Mouse (Mus musculus): ENCODE results near the gene Rbm33.

GRCm38 (mm10) chr5:28333731-28334130 lies 16.8 kb downstream of the Rbm33 start:
- TF ChIP-seq TAL1 (IDR thresholded peaks at IDR 0.05; ENCODE audit: low read length) (no peak), GATA1 (IDR thresholded peaks at IDR 0.05; ENCODE audit: low read length) (no peak)
